Mouse (Mus musculus) kidney, embryonic 16.5 days (tissue): Measurements from ENCODE around the gene Asah2. TPM values are rescaled to one million over a fixed set of nuclear protein-coding genes. Genes with fewer than 3 reads are reported as not detected.
"Not testable (repeated sequence)": the region's sequence is repeated elsewhere in the genome, so short reads cannot be mapped to it uniquely, and the experiment has no call there.

Experiments used
- ATAC-seq: fragments of 200-750 bp; cut with Nextera tagmentation; 2 replicates; pipeline ENCODE4 v1.8.0; 2017; ENCODE audit warnings: moderate TSS enrichment; ENCODE audit not compliant: low FRiP score, low TSS enrichment
- H3K27ac ChIP-seq: fragments of 300-500 bp; sonication (generic); 2 replicates; pipeline ENCODE4 v1.5.1; 2014; ENCODE audit warnings: low read length
- H3K27me3 ChIP-seq: fragments of 300-500 bp; sonication (generic); 2 replicates; pipeline ENCODE4 v1.6.1; 2014; ENCODE audit warnings: low read length, control low read depth, mixed read lengths; ENCODE audit not compliant: insufficient read depth
- H3K36me3 ChIP-seq: fragments of 300-500 bp; sonication (generic); 2 replicates; pipeline ENCODE4 v1.6.1; 2014; ENCODE audit warnings: low read length, control low read depth, mixed read lengths; ENCODE audit not compliant: insufficient read depth
- H3K4me1 ChIP-seq: fragments of 300-500 bp; sonication (generic); 2 replicates; pipeline ENCODE4 v1.6.1; 2014; ENCODE audit warnings: low read length, control low read depth, mixed read lengths; ENCODE audit not compliant: insufficient read depth
- H3K4me2 ChIP-seq: fragments of 300-500 bp; sonication (generic); replicated peaks from 2 replicates; pipeline ENCODE4 v1.6.1; 2014; ENCODE audit warnings: low read depth, low read length
- H3K4me3 ChIP-seq: fragments of 300-500 bp; sonication (generic); 2 replicates; pipeline ENCODE4 v1.5.1; 2014; ENCODE audit warnings: mild to moderate bottlenecking, low read length
- H3K9ac ChIP-seq: fragments of 300-500 bp; sonication (generic); replicated peaks from 2 replicates; pipeline ENCODE4 v1.6.1; 2014; ENCODE audit warnings: low read length
- H3K9me3 ChIP-seq: fragments of 300-500 bp; sonication (generic); 2 replicates; pipeline ENCODE4 v1.6.1; 2016; ENCODE audit warnings: low read length, control low read depth
- WGBS: fragments of 180-500 bp; shearing (Covaris S2); extraction: QIAGEN DNeasy Blood & Tissue Kit; methylation state at CpG from one replicate; pipeline ENCODE4 v1.1.7; 2014; 5-methylcytosine and 5-hydroxymethylcytosine counted together
- polyA plus RNA-seq: library from polyadenylated mRNA; unstranded; fragments of >200 nt; fragmentation: Nextera tagmentation; extraction: Ambion mirVana; gene quantifications from 2 replicates; pipeline ENCODE4 v1.2.1, GENCODE M21; 2015

The Asah2 gene
- polyA plus RNA-seq, 1 experiment from 2014 or later = 2.0 TPM

GRCm38 (mm10) chr19:32106750-32107149 lies 1.3 kb downstream of the Asah2 start:
- peak; percentile 29; the same call in 1 of the 2 replicates for ATAC-seq
- Histone ChIP-seq H3K9me3 (no peaks in the 10 kb centered on the region), H3K4me3 (peak overlapping the region; percentile 83; the same call in 1 of the 2 replicates), H3K9ac (no peak overlapping the region), H3K4me2 (peak overlapping the region; percentile 63), H3K27me3 (no peaks in the 10 kb centered on the region), H3K27ac (peak overlapping the region; percentile 96), H3K4me1 (peaks cover 24% of the 10 kb centered on the region), H3K36me3 (no peaks in the 10 kb centered on the region)
- WGBS = 89% methylated on average over 2 of the region's 2 CpGs

GRCm38 (mm10) chr19:32104217-32104616 lies 3.8 kb downstream of the Asah2 start:
- no peak for ATAC-seq
- 64% methylated on average over 4 of the region's 4 CpGs for WGBS

GRCm38 (mm10) chr19:32102976-32103300 lies 5.1 kb downstream of the Asah2 start:
- Histone ChIP-seq H3K4me3 (peak overlapping the region; percentile 17), H3K4me1 (peaks cover 17% of the 10 kb centered on the region), H3K9ac (0 out of 2 replicates have a peak overlapping the region, but pooled peaks have one; percentile 44), H3K27me3 (no peaks in the 10 kb centered on the region), H3K36me3 (no peaks in the 10 kb centered on the region), H3K4me2 (peak overlapping the region; percentile 44), H3K27ac (no peak overlapping the region), H3K9me3 (no peaks in the 10 kb centered on the region)
- 10% methylated on average over 9 of the region's 9 CpGs for WGBS
- no peak for ATAC-seq

More at GRCm38 (mm10) chr19:32104217-32104616, 3.8 kb downstream of the Asah2 start:
- Histone ChIP-seq H3K36me3 (no peaks in the 10 kb centered on the region), H3K4me2 (no peak overlapping the region), H3K27me3 (no peaks in the 10 kb centered on the region), H3K9ac (no peak overlapping the region), H3K9me3 (no peaks in the 10 kb centered on the region), H3K4me1 (peaks cover 17% of the 10 kb centered on the region), H3K27ac (no peak overlapping the region), H3K4me3 (no peak overlapping the region)

GRCm38 (mm10) chr19:32102294-32102975 lies 5.6 kb downstream of the Asah2 start:
- WGBS = 36% methylated on average over 18 of the region's 18 CpGs
- no peaks in the 10 kb centered on the region for H3K27me3 ChIP-seq
- H3K9me3 ChIP-seq = no peaks in the 10 kb centered on the region
- no peaks in the 10 kb centered on the region for H3K36me3 ChIP-seq
- peak overlapping the region; percentile 44 for H3K4me2 ChIP-seq
- ATAC-seq = no peak
- H3K27ac ChIP-seq = no peak overlapping the region
- H3K4me3 ChIP-seq = peak overlapping the region; percentile 17
- peaks cover 17% of the 10 kb centered on the region for H3K4me1 ChIP-seq
- H3K9ac ChIP-seq = 0 out of 2 replicates have a peak overlapping the region, but pooled peaks have one; percentile 44

GRCm38 (mm10) chr19:32098582-32098981 lies 9.4 kb downstream of the Asah2 start:
- no peaks in the 10 kb centered on the region for H3K27me3 ChIP-seq
- 81% methylated on average over 3 of the region's 3 CpGs for WGBS
- H3K9me3 ChIP-seq = no peaks in the 10 kb centered on the region
- no peak overlapping the region for H3K4me2 ChIP-seq
- no peak for ATAC-seq
- H3K9ac ChIP-seq = no peak overlapping the region
- peaks cover 12% of the 10 kb centered on the region; the same call in 1 of the 2 replicates for H3K4me1 ChIP-seq
- no peak overlapping the region for H3K4me3 ChIP-seq
- no peak overlapping the region for H3K27ac ChIP-seq
- H3K36me3 ChIP-seq = 0 out of 2 replicates have a peak, but pooled peaks cover 2% of the 10 kb centered on the region

GRCm38 (mm10) chr19:32092358-32092757 lies 15.7 kb downstream of the Asah2 start:
- Histone ChIP-seq H3K27ac (no peak overlapping the region), H3K4me1 (no peaks in the 10 kb centered on the region), H3K27me3 (no peaks in the 10 kb centered on the region), H3K4me3 (no peak overlapping the region), H3K9me3 (peaks cover 3% of the 10 kb centered on the region; the same call in 1 of the 2 replicates), H3K4me2 (no peak overlapping the region), H3K36me3 (0 out of 2 replicates have a peak, but pooled peaks cover 2% of the 10 kb centered on the region), H3K9ac (no peak overlapping the region)
- ATAC-seq = no peak
- WGBS = 84% methylated on average over 4 of the region's 4 CpGs

- 94% methylated on average over 4 of the region's 4 CpGs for WGBS
- no peak for ATAC-seq
- H3K9me3 ChIP-seq = peaks cover 3% of the 10 kb centered on the region; the same call in 1 of the 2 replicates
These were observed 17.2 kb downstream of the Asah2 start for GRCm38 (mm10) chr19:32090804-32091203.

GRCm38 (mm10) chr19:32088570-32088969 lies 19.4 kb downstream of the Asah2 start:
- Histone ChIP-seq H3K9me3 (peaks cover 3% of the 10 kb centered on the region; the same call in 1 of the 2 replicates), H3K4me2 (no peak overlapping the region), H3K9ac (no peak overlapping the region), H3K4me3 (no peak overlapping the region), H3K27ac (no peak overlapping the region), H3K36me3 (no peaks in the 10 kb centered on the region), H3K27me3 (no peaks in the 10 kb centered on the region), H3K4me1 (no peaks in the 10 kb centered on the region)
- WGBS = 86% methylated on average over 1 of the region's 1 CpGs
- no peak for ATAC-seq

More at GRCm38 (mm10) chr19:32090804-32091203, 17.2 kb downstream of the Asah2 start:
- Histone ChIP-seq H3K4me3 (no peak overlapping the region), H3K36me3 (0 out of 2 replicates have a peak, but pooled peaks cover 2% of the 10 kb centered on the region), H3K4me1 (no peaks in the 10 kb centered on the region), H3K27ac (no peak overlapping the region), H3K27me3 (no peaks in the 10 kb centered on the region), H3K4me2 (no peak overlapping the region), H3K9ac (no peak overlapping the region)

- no peak overlapping the region for H3K27ac ChIP-seq
- peaks cover 3% of the 10 kb centered on the region; the same call in 1 of the 2 replicates for H3K9me3 ChIP-seq
- no peak overlapping the region for H3K4me3 ChIP-seq
- H3K36me3 ChIP-seq = no peaks in the 10 kb centered on the region
- no peak overlapping the region for H3K4me2 ChIP-seq
- WGBS = 86% methylated on average over 6 of the region's 6 CpGs
- H3K4me1 ChIP-seq = no peaks in the 10 kb centered on the region
- ATAC-seq = no peak
- no peak overlapping the region for H3K9ac ChIP-seq
- H3K27me3 ChIP-seq = no peaks in the 10 kb centered on the region
These were observed 20.1 kb downstream of the Asah2 start for GRCm38 (mm10) chr19:32087736-32088470.

- not testable (repeated sequence) for H3K27me3 ChIP-seq, H3K27ac ChIP-seq, H3K4me3 ChIP-seq, H3K9ac ChIP-seq, ATAC-seq, H3K4me1 ChIP-seq, H3K4me2 ChIP-seq, H3K36me3 ChIP-seq, H3K9me3 ChIP-seq
- 90% methylated on average over 1 of the region's 1 CpGs for WGBS
These were observed 23.2 kb downstream of the Asah2 start for GRCm38 (mm10) chr19:32084813-32085212.
